Mouse (Mus musculus): ENCODE data around the gene Ocln.
"Not testable (repeated sequence)": the region's sequence is repeated elsewhere in the genome, so short reads cannot be mapped to it uniquely, and the experiment has no call there.

The Ocln gene

DNA sequence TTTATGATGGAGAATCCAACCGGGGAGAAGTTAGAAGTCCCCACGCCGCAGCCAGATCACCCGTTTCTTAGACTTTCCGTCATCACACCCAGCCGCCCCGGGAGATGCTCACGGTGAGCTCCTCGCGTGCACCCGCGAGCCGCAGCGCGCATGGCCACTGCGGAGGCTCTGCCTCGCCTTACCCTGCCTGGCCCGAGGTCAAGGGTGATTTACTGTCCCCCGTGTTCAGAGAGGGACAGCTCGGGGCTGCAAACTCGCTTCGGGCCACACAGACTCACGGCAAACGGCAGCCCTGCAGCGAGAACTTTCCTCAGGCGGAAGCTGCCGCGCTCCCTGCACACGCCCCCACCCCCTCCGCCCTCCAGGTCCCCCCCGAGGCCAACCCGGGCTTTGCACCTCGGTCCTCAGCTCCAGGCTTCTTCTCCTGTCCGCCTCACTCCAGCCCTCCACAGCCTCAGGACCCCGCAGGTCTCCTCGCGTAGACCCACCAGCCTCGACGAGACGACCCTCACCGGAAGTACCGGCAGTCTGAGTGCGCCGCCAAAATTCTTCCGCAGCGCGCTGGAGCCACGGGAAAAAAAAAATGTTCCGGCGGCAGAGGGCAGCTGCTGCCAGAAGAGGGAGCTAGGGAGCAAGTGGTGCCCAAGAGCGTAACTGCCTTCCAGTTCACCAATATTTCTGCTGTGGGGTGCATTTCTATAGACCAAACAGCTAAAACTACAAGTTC, 60.3 kb downstream of the Ocln start, which contains the start of gene Gtf2h2:
Gtf2h2 (minus strand) TSS at position 519 of the 727 bp plus-strand sequence.
- CTCF ChIA-PET: interaction anchor here (0.5 to 0.6 kb wide), 2 partner anchors 88 to 362 kb away, joined by 3 to 5 read pairs; no protein-coding TSS in a partner anchor

DNA sequence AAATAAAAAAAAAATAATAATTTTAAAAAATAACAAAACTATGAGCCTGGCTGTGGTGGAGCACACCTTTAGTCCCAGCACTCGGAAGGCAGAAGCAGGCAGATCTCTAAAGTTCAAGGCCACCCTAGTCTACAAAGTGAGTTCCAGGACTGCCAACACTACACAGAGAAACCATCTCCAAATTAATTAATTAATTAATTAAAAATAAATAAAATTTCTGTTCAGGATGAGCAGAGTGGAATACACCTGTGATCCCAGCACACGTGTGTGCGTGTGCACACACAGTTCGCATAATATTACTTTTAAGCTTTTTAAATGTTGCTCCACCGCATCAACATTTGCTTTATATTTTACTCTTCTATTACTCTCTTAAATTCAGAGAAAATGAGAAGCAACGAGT, 60.9 kb downstream of the Ocln start:
- CTCF ChIA-PET: no interaction called here

DNA sequence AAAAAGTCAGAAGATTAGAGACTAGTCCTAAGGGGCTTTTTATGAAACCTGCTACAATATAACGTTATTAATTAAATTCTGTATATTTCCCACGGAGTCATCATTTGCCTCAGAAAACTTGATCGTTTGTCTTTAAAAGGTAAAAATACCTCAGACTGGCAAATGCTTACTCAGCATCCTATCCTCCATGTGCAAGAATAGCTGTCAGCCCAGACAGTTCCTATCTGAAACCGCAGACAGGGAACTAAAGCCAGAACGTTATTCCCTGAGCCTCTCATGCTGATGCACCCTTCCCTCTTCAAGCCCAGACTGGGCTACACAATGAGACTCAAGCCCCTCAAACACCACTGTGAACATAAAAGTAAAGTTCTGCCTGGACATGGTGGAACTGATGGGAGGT, 62.1 kb downstream of the Ocln start:
- CTCF ChIA-PET: interaction anchor here (0.7 kb wide), 1 partner anchor 904 kb away, joined by 3 read pairs; no protein-coding TSS in a partner anchor

DNA sequence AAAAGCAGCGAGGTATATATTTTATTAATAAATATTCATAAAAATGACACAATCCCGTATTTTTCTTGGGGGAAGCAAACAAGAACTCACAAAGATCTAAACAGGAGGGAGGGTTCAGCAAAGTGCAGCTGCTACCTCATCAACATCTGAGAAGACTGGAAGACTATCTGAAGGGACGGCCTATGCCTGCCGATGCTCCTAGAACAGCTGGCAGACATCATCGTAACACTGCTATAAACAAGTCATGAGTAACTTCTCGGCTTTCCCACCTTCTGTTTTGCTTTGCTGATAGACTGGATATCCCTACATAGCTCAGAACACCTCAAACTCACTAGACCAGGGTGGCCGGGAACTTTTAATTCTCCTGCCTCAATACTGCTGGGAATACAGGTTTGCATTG, 68.9 kb downstream of the Ocln start:
- CTCF ChIA-PET: no interaction called here

DNA sequence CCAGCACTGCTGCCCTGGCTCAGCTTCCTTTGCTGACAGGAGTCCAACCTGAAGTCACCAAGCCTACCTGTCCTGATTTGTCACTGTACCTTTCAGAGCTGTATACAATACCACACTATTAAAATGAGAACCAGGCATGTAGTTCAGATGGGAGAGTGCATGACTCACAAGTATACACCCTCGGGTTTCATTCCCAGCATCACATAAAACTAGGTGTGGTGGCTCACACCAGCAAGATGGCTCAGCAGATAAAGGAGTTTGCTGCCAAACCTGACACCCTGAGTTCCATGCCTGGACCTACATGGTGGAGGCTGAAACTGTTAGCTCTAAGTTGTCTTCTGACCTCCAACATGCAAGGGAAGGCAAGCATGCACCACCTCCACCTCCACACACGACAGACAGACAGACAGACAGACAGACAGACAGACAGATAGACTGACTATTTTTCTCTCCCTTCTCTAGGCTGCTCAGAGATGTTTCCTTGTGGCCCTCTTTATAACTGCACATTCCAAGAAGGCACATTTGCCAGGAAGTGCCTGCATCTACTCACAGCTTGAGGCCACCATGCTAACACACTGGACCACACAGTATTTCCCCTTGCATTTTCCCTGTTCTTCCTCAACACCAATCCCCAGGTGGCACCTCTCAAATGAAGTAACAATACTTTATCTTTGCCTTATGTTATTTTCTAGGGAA, 88.8 kb downstream of the Ocln start:
- CTCF ChIA-PET: no interaction called here

DNA sequence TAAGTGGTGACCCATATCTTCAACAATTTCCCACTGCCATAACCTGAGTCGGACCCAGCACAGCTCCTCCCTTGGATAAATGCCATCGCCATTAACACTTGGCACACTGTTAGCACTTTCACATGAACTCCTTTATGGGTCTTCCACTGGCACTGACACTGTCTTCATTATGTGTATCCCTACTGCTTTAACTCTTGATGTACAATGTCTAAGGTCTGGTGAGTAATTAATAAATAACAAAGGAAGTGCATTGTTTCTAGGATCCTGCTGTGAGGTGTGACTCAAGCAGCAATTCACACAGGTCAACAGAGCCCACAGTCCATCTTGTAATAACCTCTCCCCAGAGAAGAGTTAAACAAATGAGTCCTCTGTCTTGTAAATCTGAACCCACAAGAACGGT, 91.2 kb downstream of the Ocln start:
- CTCF ChIA-PET: no interaction called here

DNA sequence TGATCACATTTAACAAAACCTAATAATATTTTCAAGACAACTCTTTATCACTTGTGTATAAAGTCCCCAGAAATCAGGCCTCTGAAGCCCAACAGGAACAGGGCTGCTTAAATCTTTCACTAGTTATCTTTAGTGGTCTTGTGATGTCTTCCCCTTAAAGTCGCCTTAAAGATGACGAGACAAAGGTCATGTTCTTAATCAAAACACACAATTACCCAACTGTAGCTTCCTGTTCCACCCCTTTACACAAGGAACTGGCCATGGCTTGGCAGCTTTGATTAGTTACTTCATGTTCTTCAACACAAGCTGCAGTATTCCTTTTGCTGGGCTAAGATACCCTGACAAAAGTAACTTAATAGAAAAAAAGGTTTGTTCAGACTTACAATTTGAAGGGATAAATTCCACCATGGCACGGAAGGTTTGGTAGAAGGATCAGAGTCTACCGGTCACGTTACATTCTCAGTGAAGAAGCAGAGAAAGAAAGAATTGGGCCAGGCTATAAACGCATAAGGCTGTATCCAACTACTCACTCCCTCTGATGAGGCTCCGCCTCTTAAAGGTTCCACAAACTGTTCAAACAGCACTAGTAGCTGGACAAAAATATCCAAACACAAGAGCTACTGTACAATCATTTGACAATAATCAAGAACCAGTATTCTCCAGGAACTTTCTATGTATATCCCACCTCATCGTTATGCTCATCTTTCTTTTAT, 99.9 kb downstream of the Ocln start, which contains the start of gene Naip1:
Naip1 (minus strand) TSS at position 455 of the 713 bp plus-strand sequence.
- CTCF ChIA-PET: not testable (repeated sequence)

DNA sequence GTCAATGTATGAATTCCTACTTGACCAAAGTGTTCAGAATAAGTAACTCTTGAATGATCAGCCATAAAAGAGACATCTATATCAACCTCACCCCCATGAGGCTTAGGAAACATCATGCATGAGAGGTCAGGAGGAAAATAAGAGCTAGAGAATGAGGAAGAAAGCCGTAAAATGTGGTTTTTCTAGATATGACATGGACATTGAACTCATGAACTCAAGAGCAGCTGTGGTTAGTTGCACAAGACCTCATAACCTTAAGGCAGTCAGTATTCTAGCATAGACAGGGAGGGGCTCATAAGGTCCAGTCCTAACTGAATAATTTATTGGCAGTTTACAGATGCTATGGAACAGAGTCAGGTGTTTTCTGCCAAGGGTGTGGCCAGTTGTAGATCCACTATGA, 103.0 kb downstream of the Ocln start:
- CTCF ChIA-PET: no interaction called here
